Mouse (Mus musculus): ENCODE data around the gene Abraxas2. TPM values are rescaled to one million over a fixed set of nuclear protein-coding genes. Genes with fewer than 3 reads are reported as not detected.

The Abraxas2 gene
- polyA plus RNA-seq, 1 experiment = 43.4 TPM

DNA sequence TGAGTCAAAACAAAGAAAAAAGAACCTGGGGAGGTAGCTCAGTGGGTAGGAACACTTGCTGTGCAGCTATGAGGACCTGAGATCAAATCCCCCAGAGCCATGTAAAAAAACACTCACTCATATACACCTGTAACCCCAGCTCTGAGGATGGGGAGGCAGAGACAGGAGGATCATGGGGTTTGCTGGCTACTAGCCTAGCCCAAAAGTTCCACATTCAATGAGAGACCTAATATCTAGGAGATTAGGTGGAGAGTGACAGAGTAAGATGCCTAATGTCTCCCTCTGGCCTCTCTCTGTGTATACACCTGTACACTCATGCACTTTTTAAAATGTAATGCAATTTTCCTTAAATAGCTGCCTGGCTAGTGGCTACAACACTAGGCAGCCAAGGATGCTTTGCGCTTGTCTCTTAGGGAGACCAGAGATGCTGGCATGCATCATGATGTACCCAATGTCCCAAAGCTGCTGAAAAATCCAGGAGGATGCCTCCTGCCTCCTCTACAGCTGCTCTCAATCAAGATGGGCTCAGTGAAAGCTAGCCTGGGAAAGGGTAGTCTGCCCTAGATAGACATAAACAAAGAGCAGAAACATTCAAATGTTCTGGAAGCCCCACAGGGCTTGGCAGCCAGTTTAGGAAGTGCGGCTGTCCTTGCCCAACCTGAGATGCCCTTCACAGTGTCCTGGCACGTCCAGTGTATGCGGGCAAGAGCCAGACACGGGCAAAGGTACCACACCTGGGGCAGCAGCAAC, 32.7 kb downstream of the Abraxas2 start:
- Histone ChIP-seq H3K9ac (ENCODE audit: low read depth, poor library complexity, severe bottlenecking) (no peak overlapping the region), H3K4me1 (ENCODE audit: control insufficient read depth, insufficient read depth, low read length) (peaks cover 2% of the 10 kb centered on the region), H3K36me3 (ENCODE audit: control insufficient read depth, insufficient read depth, low read length, poor library complexity, severe bottlenecking) (no peaks in the 10 kb centered on the region), H3K4me3 (ENCODE audit: low read depth, low read length) (no peak overlapping the region), H3K27me3 (ENCODE audit: control insufficient read depth, insufficient read depth, low read length, poor library complexity, severe bottlenecking) (no peaks in the 10 kb centered on the region), H3K9me3 (replicated peaks; ENCODE audit: control insufficient read depth, insufficient read depth, low read length, poor library complexity, severe bottlenecking) (no peaks in the 10 kb centered on the region; the same call in 1 of the 2 replicates), H3K27ac (ENCODE audit: insufficient read depth, low read length) (no peak overlapping the region)
- no peak for TF ChIP-seq CTCF (IDR thresholded peaks at IDR 0.05; ENCODE audit: low read depth, low read length)
- no peak for TF ChIP-seq POLR2A (IDR thresholded peaks at IDR 0.05; ENCODE audit: insufficient read depth, low read length)
- no peak for TF ChIP-seq EP300 (IDR thresholded peaks at IDR 0.05; ENCODE audit: insufficient read depth, low read depth, low read length)

DNA sequence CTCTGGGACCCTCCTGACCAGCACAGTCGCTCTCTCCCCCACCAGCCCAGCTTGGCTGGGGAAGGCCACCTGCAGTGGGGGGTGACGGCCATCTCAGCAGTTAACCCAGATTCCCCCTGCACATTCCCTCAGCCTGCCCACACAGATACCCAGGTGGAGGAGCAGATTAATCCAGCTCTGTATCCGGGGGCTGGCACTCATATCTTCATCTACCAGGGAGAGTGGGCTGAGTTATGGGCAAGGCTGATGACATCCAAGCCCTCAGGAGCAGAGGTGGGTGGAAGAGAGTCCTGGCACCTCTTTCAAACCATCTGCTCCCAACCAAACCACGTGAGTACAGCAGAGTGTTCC, 33.3 kb downstream of the Abraxas2 start:
- H3K4me3 ChIP-seq (ENCODE audit: low read depth, low read length) = no peak overlapping the region
- H3K36me3 ChIP-seq (ENCODE audit: control insufficient read depth, insufficient read depth, low read length, poor library complexity, severe bottlenecking) = no peaks in the 10 kb centered on the region
- H3K27me3 ChIP-seq (ENCODE audit: control insufficient read depth, insufficient read depth, low read length, poor library complexity, severe bottlenecking) = no peaks in the 10 kb centered on the region
- H3K4me1 ChIP-seq (ENCODE audit: control insufficient read depth, insufficient read depth, low read length) = peaks cover 2% of the 10 kb centered on the region
- no peak for TF ChIP-seq POLR2A (IDR thresholded peaks at IDR 0.05; ENCODE audit: insufficient read depth, low read length)
- TF ChIP-seq CTCF (IDR thresholded peaks at IDR 0.05; ENCODE audit: low read depth, low read length) = no peak
- TF ChIP-seq EP300 (IDR thresholded peaks at IDR 0.05; ENCODE audit: insufficient read depth, low read depth, low read length) = no peak
- no peaks in the 10 kb centered on the region; the same call in 1 of the 2 replicates for H3K9me3 ChIP-seq (replicated peaks; ENCODE audit: control insufficient read depth, insufficient read depth, low read length, poor library complexity, severe bottlenecking)
- no peak overlapping the region for H3K9ac ChIP-seq (ENCODE audit: low read depth, poor library complexity, severe bottlenecking)
- H3K27ac ChIP-seq (ENCODE audit: insufficient read depth, low read length) = no peak overlapping the region

DNA sequence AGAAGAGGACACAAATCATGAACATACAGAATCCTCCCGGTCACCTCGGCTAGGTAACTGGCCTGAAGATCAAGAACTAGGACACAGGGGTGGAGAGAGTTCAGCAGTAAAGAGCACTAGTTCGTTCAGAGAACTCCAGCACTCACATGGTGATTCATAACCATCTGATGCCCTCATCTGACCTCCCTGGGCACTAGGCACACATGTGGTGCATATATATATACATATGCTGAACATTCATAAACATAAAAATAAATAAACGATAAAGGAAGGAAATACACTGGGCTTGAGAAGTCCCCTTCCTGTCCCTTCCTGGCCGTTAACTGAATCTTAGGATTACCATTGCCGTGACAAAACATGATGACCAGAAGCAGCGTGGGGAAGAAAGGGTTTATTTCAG, 33.8 kb downstream of the Abraxas2 start:
- Histone ChIP-seq H3K27me3 (ENCODE audit: control insufficient read depth, insufficient read depth, low read length, poor library complexity, severe bottlenecking) (no peaks in the 10 kb centered on the region), H3K36me3 (ENCODE audit: control insufficient read depth, insufficient read depth, low read length, poor library complexity, severe bottlenecking) (no peaks in the 10 kb centered on the region), H3K4me1 (ENCODE audit: control insufficient read depth, insufficient read depth, low read length) (peaks cover 2% of the 10 kb centered on the region), H3K4me3 (ENCODE audit: low read depth, low read length) (no peak overlapping the region), H3K27ac (ENCODE audit: insufficient read depth, low read length) (no peak overlapping the region), H3K9ac (ENCODE audit: low read depth, poor library complexity, severe bottlenecking) (no peak overlapping the region), H3K9me3 (replicated peaks; ENCODE audit: control insufficient read depth, insufficient read depth, low read length, poor library complexity, severe bottlenecking) (no peaks in the 10 kb centered on the region; the same call in 1 of the 2 replicates)
- TF ChIP-seq CTCF (IDR thresholded peaks at IDR 0.05; ENCODE audit: low read depth, low read length) (no peak), POLR2A (IDR thresholded peaks at IDR 0.05; ENCODE audit: insufficient read depth, low read length) (no peak), EP300 (IDR thresholded peaks at IDR 0.05; ENCODE audit: insufficient read depth, low read depth, low read length) (no peak)

DNA sequence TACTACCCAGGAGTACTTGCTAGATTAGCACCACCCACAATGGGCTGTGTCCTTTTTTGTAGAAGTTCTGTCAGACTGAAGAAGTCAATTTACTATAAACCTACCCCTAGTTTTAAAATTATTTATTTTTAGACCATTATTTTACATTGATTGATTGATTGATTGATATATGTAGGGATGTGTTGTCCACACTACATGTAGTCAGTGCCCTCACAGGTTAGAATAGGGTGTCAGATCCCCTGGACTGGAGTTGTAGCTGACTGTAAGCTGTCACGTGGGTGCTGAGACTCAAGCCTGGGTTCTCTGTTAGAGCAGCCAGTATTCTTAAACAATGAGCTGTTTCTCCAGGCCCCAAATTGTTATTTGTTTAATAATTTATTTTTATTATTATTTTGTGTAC, 34.3 kb downstream of the Abraxas2 start:
- H3K4me3 ChIP-seq (ENCODE audit: low read depth, low read length) = no peak overlapping the region
- no peak overlapping the region for H3K27ac ChIP-seq (ENCODE audit: insufficient read depth, low read length)
- H3K9me3 ChIP-seq (replicated peaks; ENCODE audit: control insufficient read depth, insufficient read depth, low read length, poor library complexity, severe bottlenecking) = no peaks in the 10 kb centered on the region; the same call in 1 of the 2 replicates
- no peaks in the 10 kb centered on the region for H3K36me3 ChIP-seq (ENCODE audit: control insufficient read depth, insufficient read depth, low read length, poor library complexity, severe bottlenecking)
- TF ChIP-seq EP300 (IDR thresholded peaks at IDR 0.05; ENCODE audit: insufficient read depth, low read depth, low read length) (no peak), CTCF (IDR thresholded peaks at IDR 0.05; ENCODE audit: low read depth, low read length) (no peak), POLR2A (IDR thresholded peaks at IDR 0.05; ENCODE audit: insufficient read depth, low read length) (no peak)
- H3K4me1 ChIP-seq (ENCODE audit: control insufficient read depth, insufficient read depth, low read length) = peaks cover 2% of the 10 kb centered on the region
- no peak overlapping the region for H3K9ac ChIP-seq (ENCODE audit: low read depth, poor library complexity, severe bottlenecking)
- no peaks in the 10 kb centered on the region for H3K27me3 ChIP-seq (ENCODE audit: control insufficient read depth, insufficient read depth, low read length, poor library complexity, severe bottlenecking)

DNA sequence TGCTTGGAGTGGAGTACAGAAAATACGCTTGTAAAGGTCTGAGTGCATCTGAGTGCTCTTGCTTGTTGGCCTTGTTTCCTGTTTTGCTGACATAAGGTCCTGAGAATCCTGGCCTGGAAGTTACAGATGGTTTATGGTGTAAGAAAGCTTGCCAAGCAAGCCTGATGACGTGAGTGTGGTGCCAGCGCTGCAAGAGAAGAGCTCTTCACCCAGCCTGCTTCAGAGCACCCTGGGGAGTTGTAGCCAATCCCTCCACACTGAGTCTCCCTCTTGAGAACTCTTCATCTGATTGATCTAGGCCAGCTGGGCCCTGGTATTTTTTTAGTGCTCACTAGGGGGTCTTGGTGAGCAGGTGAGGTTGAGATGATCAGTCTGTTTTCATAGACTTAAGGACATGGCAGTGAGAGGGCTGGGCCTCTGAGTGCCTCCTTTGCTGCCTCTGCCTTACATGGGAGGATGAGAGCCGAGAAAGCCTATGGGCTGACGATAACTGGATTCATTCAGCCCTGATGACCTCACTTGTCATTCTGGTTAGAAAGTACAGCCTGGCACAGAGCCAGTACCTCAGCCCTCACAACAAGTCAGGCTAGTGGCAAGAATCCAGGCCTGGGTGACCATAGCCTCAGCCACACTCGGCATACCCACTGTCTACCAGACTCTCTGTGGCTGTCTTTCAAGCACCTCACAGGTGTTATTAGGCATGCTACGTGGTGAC, 36.0 kb downstream of the Abraxas2 start:
- Histone ChIP-seq H3K4me3 (ENCODE audit: low read depth, low read length) (no peak overlapping the region), H3K27me3 (ENCODE audit: control insufficient read depth, insufficient read depth, low read length, poor library complexity, severe bottlenecking) (no peaks in the 10 kb centered on the region), H3K4me1 (ENCODE audit: control insufficient read depth, insufficient read depth, low read length) (peaks cover 2% of the 10 kb centered on the region), H3K9me3 (replicated peaks; ENCODE audit: control insufficient read depth, insufficient read depth, low read length, poor library complexity, severe bottlenecking) (no peaks in the 10 kb centered on the region), H3K9ac (ENCODE audit: low read depth, poor library complexity, severe bottlenecking) (no peak overlapping the region), H3K27ac (ENCODE audit: insufficient read depth, low read length) (no peak overlapping the region), H3K36me3 (ENCODE audit: control insufficient read depth, insufficient read depth, low read length, poor library complexity, severe bottlenecking) (no peaks in the 10 kb centered on the region)
- TF ChIP-seq CTCF (IDR thresholded peaks at IDR 0.05; ENCODE audit: low read depth, low read length) = no peak
- no peak for TF ChIP-seq EP300 (IDR thresholded peaks at IDR 0.05; ENCODE audit: insufficient read depth, low read depth, low read length)
- TF ChIP-seq POLR2A (IDR thresholded peaks at IDR 0.05; ENCODE audit: insufficient read depth, low read length) = no peak

Data from ES-Bruce4 (cell line).